Mouse (Mus musculus): Measurements from ENCODE around the gene Pip5kl1. TPM values are rescaled to one million over a fixed set of nuclear protein-coding genes. Genes with fewer than 3 reads are reported as not detected.

Pip5kl1 gene
- total and polyA plus RNA-seq, 2 experiments from 2014 or later, result 15.1 to 19.1 TPM

DNA sequence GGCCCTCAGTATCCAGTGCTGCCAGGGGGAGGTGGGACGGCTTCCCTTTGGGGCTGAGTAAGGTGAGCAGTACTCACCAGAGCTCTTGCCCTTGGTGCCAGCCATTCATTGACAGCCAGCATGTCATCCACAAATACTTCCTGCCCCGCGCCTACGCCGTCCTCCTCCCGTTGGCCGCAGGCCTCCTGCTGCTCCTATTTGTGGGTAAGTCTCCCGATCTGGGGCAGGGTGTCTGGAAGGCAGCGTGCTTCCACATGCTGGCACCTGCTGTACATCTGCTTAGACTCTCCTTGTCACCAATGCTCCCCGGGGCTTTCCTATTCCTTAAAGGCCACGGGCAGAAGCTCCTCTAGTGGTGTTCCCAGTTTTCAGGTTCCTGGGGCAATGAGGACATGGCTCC, 2.4 kb upstream of the Pip5kl1 start:
- Histone ChIP-seq H3K4me1 (ENCODE audit: insufficient read depth, low read length) (peaks cover 15% of the 10 kb centered on the region), H3K36me3 (ENCODE audit: insufficient read depth, low read length) (peaks cover 19% of the 10 kb centered on the region), H3K4me3 (ENCODE audit: low read length) (no peak overlapping the region), H3K4me2 (ENCODE audit: low read depth, low read length) (peak overlapping the region; percentile 98), H3K27ac (no peak overlapping the region), H3K27me3 (ENCODE audit: insufficient read depth, low read length) (no peaks in the 10 kb centered on the region), H3K9me3 (ENCODE audit: low read length) (no peaks in the 10 kb centered on the region), H3K9ac (replicated peaks; ENCODE audit: low read length) (0 out of 2 replicates have a peak overlapping the region, but pooled peaks have one; percentile 84)
- ATAC-seq (no peak), DNase-seq (ENCODE audit: low spot score) (no peak)
- WGBS, result 90% methylated on average over 11 of the region's 11 CpGs
- no peak for TF ChIP-seq CTCF (IDR thresholded peaks at IDR 0.05; ENCODE audit: low read depth)

DNA sequence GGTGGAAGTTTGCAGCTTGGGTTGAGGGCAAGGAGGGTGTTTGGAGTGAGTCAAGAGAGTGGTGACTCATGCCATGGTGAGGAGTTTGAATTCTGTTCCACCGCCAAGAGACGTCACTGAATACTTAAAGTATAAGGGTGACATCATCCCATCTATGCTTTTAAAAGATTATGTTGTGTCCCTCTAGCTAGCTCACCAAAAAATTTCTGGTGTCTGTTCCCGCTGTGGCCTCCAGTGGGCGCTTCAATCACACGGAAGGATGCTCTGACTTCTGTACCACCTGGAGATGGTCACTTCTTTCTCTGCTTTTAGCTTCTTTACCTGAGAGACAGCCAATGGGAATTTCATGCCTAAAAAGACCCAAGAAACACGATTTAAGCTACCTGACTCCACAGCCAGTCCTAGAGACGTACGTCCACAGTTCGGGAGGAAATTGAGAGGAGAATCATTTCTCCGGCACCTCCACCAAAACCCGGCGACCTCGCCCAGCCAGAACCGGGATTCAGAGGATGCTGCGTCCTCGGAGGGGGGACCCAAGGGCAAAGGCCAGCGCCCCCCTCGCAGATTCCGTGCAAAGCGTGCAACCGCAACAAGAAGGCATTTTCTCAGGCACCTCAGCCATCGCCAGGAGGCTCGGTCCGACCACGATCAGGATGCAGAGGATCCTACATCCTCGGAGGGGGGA, 446 bp downstream of the Pip5kl1 start:
- Histone ChIP-seq H3K9ac (replicated peaks; ENCODE audit: low read length) (peak overlapping the region; percentile 65), H3K4me2 (ENCODE audit: low read depth, low read length) (peak overlapping the region; percentile 90), H3K27ac (peak overlapping the region; percentile 73), H3K4me1 (ENCODE audit: insufficient read depth, low read length) (peaks cover 15% of the 10 kb centered on the region), H3K36me3 (ENCODE audit: insufficient read depth, low read length) (no peaks in the 10 kb centered on the region), H3K27me3 (ENCODE audit: insufficient read depth, low read length) (no peaks in the 10 kb centered on the region), H3K9me3 (ENCODE audit: low read length) (no peaks in the 10 kb centered on the region), H3K4me3 (ENCODE audit: low read length) (peak overlapping the region; percentile 48)
- WGBS, result under 1% methylated on average over 26 of the region's 26 CpGs
- ATAC-seq (peak; percentile 8; the same call in 1 of the 2 replicates), DNase-seq (ENCODE audit: low spot score) (peak; percentile 80)
- TF ChIP-seq CTCF (IDR thresholded peaks at IDR 0.05; ENCODE audit: low read depth), result peak; percentile 80

DNA sequence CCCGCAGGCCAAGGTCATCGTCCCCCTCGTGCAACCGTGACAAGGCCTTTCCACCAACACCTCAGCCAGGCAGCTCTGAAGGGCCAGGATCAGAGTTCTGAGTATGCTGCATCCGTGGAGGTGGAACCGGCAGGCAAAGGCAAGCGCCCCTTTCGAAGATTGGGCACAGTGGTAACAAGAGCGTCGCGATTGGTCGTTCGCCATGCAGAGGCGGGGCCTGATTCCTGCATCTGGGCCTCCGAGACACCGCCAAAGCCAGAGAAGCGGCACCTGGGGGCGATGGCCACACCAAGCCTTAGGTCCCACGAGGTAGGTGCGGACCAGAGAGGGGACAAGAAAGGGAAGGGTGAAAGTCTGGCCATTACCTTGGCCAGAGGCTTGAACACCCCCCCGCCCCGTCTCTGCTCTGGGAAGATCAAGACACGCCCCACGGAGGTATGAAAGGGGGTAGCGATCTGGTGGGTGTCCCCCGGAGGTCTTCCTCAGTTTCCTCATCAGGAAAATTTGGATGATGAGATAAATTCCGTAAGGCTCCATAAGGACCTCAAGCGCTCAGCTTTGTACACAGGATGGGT, 1.1 kb downstream of the Pip5kl1 start, which contains the start of gene 9430097D07Rik:
9430097D07Rik (minus strand) TSS at position 99 of the 575 bp plus-strand sequence.
- no peak for TF ChIP-seq CTCF (IDR thresholded peaks at IDR 0.05; ENCODE audit: low read depth)
- peak within 1 kb of the TSS; percentile 65 for H3K9ac ChIP-seq (replicated peaks; ENCODE audit: low read length)
- no peaks in the 10 kb centered on the region for H3K9me3 ChIP-seq (ENCODE audit: low read length)
- H3K4me1 ChIP-seq (ENCODE audit: insufficient read depth, low read length), result peaks cover 15% of the 10 kb centered on the region
- H3K36me3 ChIP-seq (ENCODE audit: insufficient read depth, low read length), result no peaks in the 10 kb centered on the region
- ATAC-seq (peak; percentile 75), DNase-seq (ENCODE audit: low spot score) (peak; percentile 87)
- no peaks in the 10 kb centered on the region for H3K27me3 ChIP-seq (ENCODE audit: insufficient read depth, low read length)
- peak within 1 kb of the TSS; percentile 73 for H3K27ac ChIP-seq
- H3K4me2 ChIP-seq (ENCODE audit: low read depth, low read length), result peak within 1 kb of the TSS; percentile 90
- WGBS, result 6% methylated on average over 28 of the region's 28 CpGs
- H3K4me3 ChIP-seq (ENCODE audit: low read length), result peak within 1 kb of the TSS; percentile 48

DNA sequence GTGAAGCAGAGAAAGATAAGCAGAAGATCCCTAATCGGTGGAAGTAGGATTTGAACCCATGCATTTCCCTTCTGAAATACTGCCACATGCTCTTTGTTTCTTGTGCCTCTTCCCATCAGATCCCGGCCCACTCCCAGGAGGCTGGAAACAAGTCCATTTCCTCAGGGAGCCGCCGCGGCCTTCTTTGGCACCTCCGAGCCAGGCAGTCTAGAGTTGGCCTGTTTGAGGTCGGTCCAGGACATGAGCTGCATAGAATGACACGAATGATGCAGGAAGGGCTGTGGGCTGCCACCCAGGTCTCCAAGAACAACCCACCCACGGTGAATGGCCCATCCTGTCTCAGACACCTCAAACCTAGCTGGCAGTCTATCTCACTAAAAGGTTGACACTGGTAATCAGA, 1.9 kb downstream of the Pip5kl1 start:
- ATAC-seq (no peak), DNase-seq (ENCODE audit: low spot score) (no peak)
- Histone ChIP-seq H3K9me3 (ENCODE audit: low read length) (no peaks in the 10 kb centered on the region), H3K4me1 (ENCODE audit: insufficient read depth, low read length) (peaks cover 12% of the 10 kb centered on the region), H3K9ac (replicated peaks; ENCODE audit: low read length) (peak overlapping the region; percentile 65; the same call in 1 of the 2 replicates), H3K27ac (no peak overlapping the region), H3K4me3 (ENCODE audit: low read length) (no peak overlapping the region), H3K27me3 (ENCODE audit: insufficient read depth, low read length) (no peaks in the 10 kb centered on the region), H3K36me3 (ENCODE audit: insufficient read depth, low read length) (no peaks in the 10 kb centered on the region), H3K4me2 (ENCODE audit: low read depth, low read length) (peak overlapping the region; percentile 90; the same call in 1 of the 2 replicates)
- TF ChIP-seq CTCF (IDR thresholded peaks at IDR 0.05; ENCODE audit: low read depth), result no peak
- 88% methylated on average over 9 of the region's 9 CpGs for WGBS

DNA sequence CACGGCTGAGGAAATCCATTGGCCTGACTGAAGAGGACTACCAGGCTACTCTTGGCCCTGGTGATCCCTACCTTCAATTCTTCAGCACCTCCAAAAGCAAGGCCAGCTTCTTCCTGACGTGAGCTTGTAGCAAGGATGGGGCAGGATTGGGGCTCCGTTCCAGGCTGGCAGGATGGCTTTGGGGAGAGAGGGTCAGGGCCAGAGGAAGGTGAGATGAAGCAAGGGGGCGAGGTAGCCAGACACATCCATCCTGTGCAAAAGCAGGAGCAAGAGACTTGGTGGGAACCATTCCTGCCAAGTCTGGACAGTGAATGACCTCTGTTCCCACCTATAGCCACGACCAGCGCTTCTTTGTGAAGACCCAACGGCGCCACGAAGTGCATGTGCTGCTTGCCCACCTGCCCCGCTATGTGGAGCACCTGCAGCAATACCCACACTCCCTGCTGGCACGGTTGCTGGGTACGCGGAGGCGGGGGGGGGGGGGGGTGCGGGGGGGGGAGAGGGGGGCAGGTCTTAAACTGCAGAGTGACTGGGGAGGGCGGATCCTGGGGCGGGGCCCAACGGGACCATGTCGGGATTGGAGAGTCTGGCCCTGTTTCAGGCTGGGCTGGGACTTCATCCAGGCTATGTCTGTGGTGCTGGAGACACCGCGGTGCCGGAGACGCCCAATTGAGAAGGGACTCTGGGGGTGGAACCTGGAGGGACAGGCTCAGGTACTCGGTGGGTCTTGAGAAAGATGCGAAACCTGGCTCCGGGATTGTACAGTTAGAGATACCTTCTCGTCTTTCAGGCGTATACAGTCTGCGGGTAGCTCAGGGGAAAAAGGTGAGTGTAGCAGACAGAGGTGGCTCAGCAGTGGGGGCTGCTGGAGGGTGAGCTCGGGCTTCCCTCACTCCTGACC, 3.8 kb downstream of the Pip5kl1 start:
- H3K4me2 ChIP-seq (ENCODE audit: low read depth, low read length), result no peak overlapping the region
- H3K4me1 ChIP-seq (ENCODE audit: insufficient read depth, low read length), result peaks cover 9% of the 10 kb centered on the region; the same call in 1 of the 2 replicates
- no peaks in the 10 kb centered on the region for H3K9me3 ChIP-seq (ENCODE audit: low read length)
- DNase-seq (ENCODE audit: low spot score), result no peak
- WGBS, result 41% methylated on average over 25 of the region's 30 CpGs
- ATAC-seq, result no peak
- H3K4me3 ChIP-seq (ENCODE audit: low read length), result no peak overlapping the region
- H3K27me3 ChIP-seq (ENCODE audit: insufficient read depth, low read length), result no peaks in the 10 kb centered on the region
- TF ChIP-seq CTCF (IDR thresholded peaks at IDR 0.05; ENCODE audit: low read depth), result no peak
- H3K9ac ChIP-seq (replicated peaks; ENCODE audit: low read length), result no peak overlapping the region
- H3K27ac ChIP-seq, result no peak overlapping the region
- no peaks in the 10 kb centered on the region for H3K36me3 ChIP-seq (ENCODE audit: insufficient read depth, low read length)

DNA sequence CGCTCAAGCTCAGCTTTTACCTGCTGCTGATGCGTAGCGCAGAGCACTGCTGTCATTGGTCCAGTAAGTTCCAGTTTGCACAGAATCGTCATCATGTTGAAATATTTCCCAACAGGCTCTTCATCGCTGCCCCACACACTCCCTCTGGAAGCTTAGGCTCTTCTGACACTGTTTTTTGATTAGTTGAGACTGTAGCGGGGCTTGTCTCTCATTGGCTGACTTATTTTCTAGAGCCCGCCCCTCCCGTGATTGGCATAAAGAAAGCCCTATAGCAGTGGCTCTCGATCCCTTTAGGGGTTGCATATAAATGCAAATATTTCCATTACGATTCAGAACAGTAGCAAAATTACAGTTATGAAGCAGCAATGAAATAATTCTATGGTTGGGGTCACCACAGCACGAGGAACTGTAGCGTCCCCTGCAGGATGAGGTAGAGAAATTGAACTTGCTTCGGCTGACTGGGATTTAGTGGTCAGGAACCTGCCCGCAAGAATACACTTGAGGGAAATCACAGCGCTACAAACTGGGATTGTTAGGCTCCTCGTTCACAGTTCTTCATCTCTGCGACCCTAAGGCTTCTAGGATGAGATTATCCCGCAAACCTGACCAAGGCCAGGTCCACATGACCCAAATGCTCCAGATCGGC, 7.0 kb downstream of the Pip5kl1 start:
- no peak overlapping the region for H3K27ac ChIP-seq

More for the DNA sequence above, 7.0 kb downstream of the Pip5kl1 start:
- H3K9ac ChIP-seq (replicated peaks; ENCODE audit: low read length), result no peak overlapping the region
- H3K9me3 ChIP-seq (ENCODE audit: low read length), result no peaks in the 10 kb centered on the region
- DNase-seq (ENCODE audit: low spot score) (peak; percentile 78), ATAC-seq (peak; percentile 61; the same call in 1 of the 2 replicates)
- peak overlapping the region; percentile 21 for H3K4me3 ChIP-seq (ENCODE audit: low read length)
- H3K36me3 ChIP-seq (ENCODE audit: insufficient read depth, low read length), result no peaks in the 10 kb centered on the region
- peak; percentile 40 for TF ChIP-seq CTCF (IDR thresholded peaks at IDR 0.05; ENCODE audit: low read depth)
- no peaks in the 10 kb centered on the region for H3K27me3 ChIP-seq (ENCODE audit: insufficient read depth, low read length)
- peaks cover 8% of the 10 kb centered on the region; the same call in 1 of the 2 replicates for H3K4me1 ChIP-seq (ENCODE audit: insufficient read depth, low read length)
- 32% methylated on average over 19 of the region's 19 CpGs for WGBS
- peak overlapping the region; percentile 44 for H3K4me2 ChIP-seq (ENCODE audit: low read depth, low read length)

All from hindbrain, postnatal 0 days (tissue).